Mouse (Mus musculus) testis, adult 2 months (tissue): ENCODE results near the gene Galnt18. TPM values are rescaled to one million over a fixed set of nuclear protein-coding genes. Genes with fewer than 3 reads are reported as not detected.

Experiments
- H3K27ac ChIP-seq: fragments of 200-500 bp; 2 replicates; pipeline ENCODE4 v1.5.1; 2012; ENCODE audit warnings: low read depth, low read length; ENCODE audit not compliant: control insufficient read depth, insufficient read depth
- H3K27me3 ChIP-seq: fragments of 200-500 bp; 2 replicates; pipeline ENCODE4 v1.6.1; 2012; ENCODE audit warnings: mild to moderate bottlenecking, low read length, moderate library complexity; ENCODE audit not compliant: control insufficient read depth, insufficient read depth
- H3K36me3 ChIP-seq: fragments of 200-500 bp; 2 replicates; pipeline ENCODE4 v1.6.1; 2012; ENCODE audit warnings: mild to moderate bottlenecking, low read length; ENCODE audit not compliant: control insufficient read depth, insufficient read depth
- H3K4me1 ChIP-seq: fragments of 200-500 bp; 2 replicates; pipeline ENCODE4 v1.6.1; 2012; ENCODE audit warnings: low read length; ENCODE audit not compliant: control insufficient read depth, insufficient read depth
- H3K4me3 ChIP-seq: fragments of 200-500 bp; 2 replicates; pipeline ENCODE4 v1.5.1; 2012; ENCODE audit warnings: low read depth, mild to moderate bottlenecking, low read length, moderate library complexity, mixed read lengths; ENCODE audit not compliant: control insufficient read depth
- CTCF ChIP-seq: fragments of 200-500 bp; IDR thresholded peaks from 2 replicates; pipeline ENCODE4 v1.5.1; 2012; ENCODE audit warnings: low read depth, mild to moderate bottlenecking, inconsistent platforms, low read length, moderate library complexity; ENCODE audit not compliant: control insufficient read depth, insufficient read depth, insufficient replicate concordance
- POLR2A ChIP-seq: fragments of 200-500 bp; IDR thresholded peaks from 2 replicates; pipeline ENCODE4 v1.6.1; 2012; ENCODE audit warnings: low read depth, mild to moderate bottlenecking, inconsistent platforms, low read length, moderate library complexity; ENCODE audit not compliant: control insufficient read depth
- polyA plus RNA-seq: library from polyadenylated mRNA; depleted of rRNA; stranded (reverse); fragments of >200 nt; gene quantifications from 2 replicates; pipeline ENCODE4 v1.2.3, GENCODE M21; 2012; rRNA removed

Gene Galnt18
- polyA plus RNA-seq, 1 experiment: 3.3 TPM

GRCm38 (mm10) chr7:111459716-111460115, 320.1 kb downstream of the Galnt18 start:
- no peaks in the 10 kb centered on the region for H3K4me1 ChIP-seq
- TF ChIP-seq POLR2A (no peak), CTCF (no peak)
- H3K36me3 ChIP-seq: no peaks in the 10 kb centered on the region
- no peaks in the 10 kb centered on the region for H3K27me3 ChIP-seq
- H3K4me3 ChIP-seq: no peak overlapping the region
- no peak overlapping the region for H3K27ac ChIP-seq

GRCm38 (mm10) chr7:111456007-111456406, 323.8 kb downstream of the Galnt18 start:
- peak overlapping the region; percentile 13; the same call in 1 of the 2 replicates for H3K4me3 ChIP-seq
- TF ChIP-seq POLR2A: no peak
- no peaks in the 10 kb centered on the region for H3K36me3 ChIP-seq
- H3K4me1 ChIP-seq: no peaks in the 10 kb centered on the region
- H3K27me3 ChIP-seq: no peaks in the 10 kb centered on the region
- H3K27ac ChIP-seq: no peak overlapping the region

GRCm38 (mm10) chr7:111455541-111455940, 324.2 kb downstream of the Galnt18 start:
- Histone ChIP-seq H3K27me3 (no peaks in the 10 kb centered on the region), H3K36me3 (no peaks in the 10 kb centered on the region), H3K4me3 (peak overlapping the region; percentile 13; the same call in 1 of the 2 replicates), H3K4me1 (no peaks in the 10 kb centered on the region), H3K27ac (no peak overlapping the region)
- TF ChIP-seq CTCF (no peak), POLR2A (no peak)

DNA sequence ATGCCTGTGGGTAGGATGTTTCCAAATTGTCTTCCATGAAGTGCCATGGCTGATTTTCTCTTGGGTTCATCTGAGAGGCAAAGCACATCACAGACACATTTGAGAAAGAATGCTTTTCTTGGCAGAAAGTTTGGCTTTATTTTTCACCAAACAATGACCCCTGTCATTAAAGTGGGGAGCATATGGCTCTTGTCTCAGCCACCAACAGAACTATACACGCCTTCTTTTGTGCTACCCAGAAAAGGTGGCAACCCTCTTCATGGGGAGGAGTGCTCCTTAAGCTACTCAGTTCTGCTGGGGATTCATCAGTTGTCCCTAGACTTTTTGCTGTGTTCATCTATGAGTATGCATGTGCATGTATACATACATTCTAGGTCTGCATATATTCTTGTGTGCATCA, 327.8 kb downstream of the Galnt18 start:
- no peaks in the 10 kb centered on the region for H3K4me1 ChIP-seq
- H3K4me3 ChIP-seq: no peak overlapping the region
- H3K27ac ChIP-seq: no peak overlapping the region
- no peaks in the 10 kb centered on the region for H3K36me3 ChIP-seq
- no peak for TF ChIP-seq CTCF
- no peak for TF ChIP-seq POLR2A
- H3K27me3 ChIP-seq: no peaks in the 10 kb centered on the region

GRCm38 (mm10) chr7:111450286-111451095, 329.3 kb downstream of the Galnt18 start:
- Histone ChIP-seq H3K27ac (no peak overlapping the region), H3K4me1 (no peaks in the 10 kb centered on the region), H3K36me3 (no peaks in the 10 kb centered on the region), H3K27me3 (no peaks in the 10 kb centered on the region), H3K4me3 (no peak overlapping the region)
- TF ChIP-seq CTCF: no peak
- TF ChIP-seq POLR2A: no peak

GRCm38 (mm10) chr7:111433173-111433572, 346.6 kb downstream of the Galnt18 start:
- Histone ChIP-seq H3K4me1 (no peaks in the 10 kb centered on the region), H3K27ac (no peak overlapping the region)

DNA sequence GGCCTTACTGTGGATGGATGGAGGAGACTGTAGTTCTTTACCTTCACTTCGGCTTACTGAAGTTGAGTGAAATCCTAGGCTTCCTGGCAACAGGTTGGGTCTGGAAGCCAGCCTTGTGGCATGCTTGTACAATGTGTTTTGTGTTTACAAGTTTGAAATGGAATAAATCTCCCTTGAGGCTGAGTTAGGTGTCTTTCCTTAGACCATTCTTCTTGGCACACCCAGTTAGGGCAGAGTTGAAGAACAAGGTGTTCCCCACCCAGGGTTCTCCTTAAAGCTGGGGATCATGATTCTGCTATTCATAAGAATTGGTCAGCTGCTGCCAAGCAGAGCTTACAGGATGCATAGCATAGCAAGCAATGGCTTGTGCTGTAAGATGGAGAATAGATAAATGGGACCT, 352.4 kb downstream of the Galnt18 start:
- Histone ChIP-seq H3K27me3 (no peaks in the 10 kb centered on the region), H3K4me1 (no peaks in the 10 kb centered on the region), H3K27ac (no peak overlapping the region), H3K36me3 (no peaks in the 10 kb centered on the region), H3K4me3 (no peak overlapping the region)
- TF ChIP-seq CTCF: no peak
- no peak for TF ChIP-seq POLR2A

More at GRCm38 (mm10) chr7:111433173-111433572, 346.6 kb downstream of the Galnt18 start:
- TF ChIP-seq CTCF (no peak), POLR2A (no peak)
- Histone ChIP-seq H3K36me3 (no peaks in the 10 kb centered on the region), H3K27me3 (no peaks in the 10 kb centered on the region), H3K4me3 (no peak overlapping the region)

Other genes with a start within 250 kb of the Galnt18 start
- 57.8 and 68.3 TPM in 2 replicates for gene Usp47, start 243.5 kb upstream of the Galnt18 start, polyA plus RNA-seq